Mouse (Mus musculus): ENCODE results near the gene Slc6a6.

Slc6a6 gene

DNA sequence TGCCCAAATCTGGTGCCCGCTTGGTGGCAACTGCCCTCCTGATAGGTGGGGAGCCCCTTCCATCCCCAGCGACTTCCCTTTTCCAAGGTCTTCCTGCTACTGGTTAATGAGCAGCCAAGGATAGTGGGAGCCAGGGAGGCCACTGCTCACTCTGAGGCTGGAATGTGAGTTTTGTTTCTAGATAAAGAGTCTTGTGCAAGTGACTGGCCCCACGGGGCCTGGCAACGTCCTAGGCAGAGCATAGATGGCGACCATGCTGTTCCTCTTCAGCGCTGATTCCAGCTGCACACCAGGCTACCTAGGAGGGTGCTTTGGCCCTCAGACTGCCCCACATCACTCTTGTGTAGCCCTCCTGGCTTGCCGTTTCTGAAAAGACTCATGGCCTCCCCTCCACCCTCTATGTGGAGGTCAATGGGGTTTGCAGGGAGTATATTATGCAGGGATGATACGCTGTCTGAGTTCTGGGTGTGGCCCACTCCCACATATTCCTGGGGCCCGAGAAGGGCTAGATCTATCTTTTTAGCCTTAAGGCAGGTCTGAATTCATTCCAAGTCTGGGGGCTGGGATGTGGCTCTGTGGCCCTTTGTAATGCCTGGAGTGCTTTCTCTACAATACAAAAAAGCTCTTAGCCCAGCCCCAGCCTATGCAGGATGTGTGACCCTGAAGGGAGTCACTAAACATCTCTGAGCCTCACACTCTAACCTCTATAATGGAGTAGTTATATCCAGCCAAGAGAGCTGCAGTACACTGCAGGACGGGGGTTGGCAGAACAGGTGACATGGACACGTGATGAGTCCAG, 17.2 kb downstream of the Slc6a6 start:
- no peak for DNase-seq (ENCODE audit: inconsistent ontology term)

DNA sequence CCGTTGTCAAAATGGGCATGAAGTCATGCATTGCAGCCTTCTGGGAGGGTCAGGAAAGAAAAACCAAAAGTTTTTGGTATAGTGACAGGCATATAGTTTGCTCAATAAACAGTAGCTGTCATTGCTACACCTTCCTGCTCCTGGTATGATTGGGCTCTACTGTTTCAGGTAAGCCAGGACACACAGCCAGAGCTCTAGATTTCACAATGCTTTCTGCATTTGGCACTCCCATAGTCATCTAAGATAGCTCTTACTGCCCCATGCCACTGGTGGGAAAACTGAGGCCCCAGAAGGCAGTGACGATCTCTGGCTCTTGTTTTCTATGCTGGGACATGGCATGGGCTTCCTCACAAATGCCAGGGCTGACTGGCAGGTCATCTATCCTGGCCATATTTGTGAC, 19.6 kb downstream of the Slc6a6 start:
- DNase-seq (ENCODE audit: inconsistent ontology term): no peak

DNA sequence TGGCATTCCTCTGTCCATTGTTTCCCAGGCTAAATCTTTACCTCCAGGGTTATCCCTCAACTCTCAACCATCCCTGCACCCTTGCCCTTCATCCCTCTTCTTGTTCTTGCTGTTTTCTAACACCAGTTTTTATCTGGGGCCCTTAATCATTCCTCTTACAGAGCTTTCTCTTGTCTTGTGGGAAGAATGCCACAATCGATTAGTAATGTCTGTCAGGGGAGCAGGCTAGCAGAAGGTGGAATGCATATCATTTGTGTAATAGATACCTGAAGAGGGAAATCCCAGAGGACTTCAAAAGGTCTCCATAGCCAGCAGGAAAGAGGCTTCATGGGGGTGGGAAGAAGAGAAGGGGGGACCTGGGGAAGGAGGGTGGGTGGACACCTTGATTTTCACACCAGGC, 20.6 kb downstream of the Slc6a6 start:
- DNase-seq (ENCODE audit: inconsistent ontology term): no peak

DNA sequence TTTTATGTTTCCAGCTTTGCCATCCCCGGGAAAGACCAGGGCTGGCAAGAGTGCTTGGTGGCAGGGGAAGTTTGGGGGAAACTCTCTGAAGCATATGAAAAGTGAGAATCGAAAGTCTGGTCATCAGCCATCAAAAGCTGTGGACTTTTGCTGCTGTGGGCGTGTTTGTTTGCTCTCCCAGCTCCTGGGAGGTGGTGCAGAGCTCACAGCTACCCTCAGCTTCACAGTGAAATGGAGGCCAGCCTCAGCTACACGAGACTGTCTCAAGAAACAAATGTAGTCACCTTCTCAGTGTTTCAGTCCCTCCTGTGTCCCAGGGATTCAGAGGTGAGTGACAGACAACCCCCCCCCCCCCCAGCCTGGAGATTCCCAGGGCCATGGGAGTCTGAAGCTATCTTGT, 21.8 kb downstream of the Slc6a6 start:
- DNase-seq (ENCODE audit: inconsistent ontology term): no peak

DNA sequence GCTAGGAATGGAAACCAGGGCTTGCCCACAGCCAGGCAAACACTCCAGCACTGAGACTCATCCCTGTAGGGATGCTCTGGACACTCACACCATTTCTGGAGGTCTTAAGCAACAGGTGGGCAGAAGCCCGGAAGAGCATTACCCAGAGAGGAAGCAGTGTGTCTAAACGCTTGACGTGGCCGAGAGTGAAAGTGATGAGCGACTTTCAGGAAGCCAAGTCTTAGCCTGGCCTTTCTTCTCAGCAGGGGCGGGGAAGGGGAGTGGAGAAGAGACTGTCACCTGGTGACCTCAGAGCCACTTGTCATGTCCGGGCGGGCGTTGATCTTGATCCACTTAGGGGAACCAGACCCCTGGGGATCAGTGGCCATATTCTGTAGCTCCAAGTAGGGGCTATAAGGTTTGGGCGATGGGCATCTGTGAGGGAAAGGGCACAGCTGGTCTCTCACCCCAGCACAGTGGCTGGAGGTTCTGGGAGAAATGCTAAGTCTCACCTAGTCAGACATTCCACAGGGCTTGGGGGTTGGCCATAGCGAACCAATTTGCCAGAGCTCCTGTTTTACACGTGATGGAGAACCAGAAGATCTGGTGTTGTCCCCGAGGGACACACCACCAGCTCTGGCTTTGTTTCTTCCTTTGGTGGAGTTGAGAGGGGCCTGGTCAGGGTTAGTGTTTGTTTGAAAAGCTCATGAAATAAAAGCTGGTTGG, 22.4 kb downstream of the Slc6a6 start:
- DNase-seq (ENCODE audit: inconsistent ontology term): no peak

DNA sequence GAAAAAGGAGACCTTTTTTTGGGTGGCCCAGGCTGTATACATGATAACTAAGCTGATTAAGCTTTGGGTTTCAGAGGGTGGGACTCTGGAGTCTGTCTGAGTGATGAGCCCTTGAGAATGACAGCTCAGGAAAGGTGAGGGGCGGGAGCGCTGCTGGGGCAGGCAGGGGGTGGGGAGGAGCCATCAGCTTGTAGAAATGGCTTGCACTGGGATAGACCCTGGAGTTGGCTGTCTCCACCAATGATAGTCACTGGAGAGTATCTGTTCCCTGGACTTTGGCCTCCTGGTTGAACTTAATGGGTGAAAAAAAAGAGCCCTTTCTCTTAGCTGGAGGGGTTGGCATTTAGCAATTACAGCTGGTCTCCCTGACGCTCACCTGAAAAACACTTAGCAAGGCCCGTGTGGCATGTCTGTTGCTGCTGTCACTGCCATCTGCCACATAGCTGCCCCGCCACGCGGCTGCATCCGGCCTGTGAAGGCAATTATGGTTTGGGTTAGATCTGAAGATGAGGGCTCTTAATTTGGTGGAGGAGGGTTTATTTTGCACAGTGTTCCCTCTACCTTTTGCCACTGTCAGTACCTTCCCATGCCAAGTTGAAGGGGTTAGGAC, 23.5 kb downstream of the Slc6a6 start:
- no peak for DNase-seq (ENCODE audit: inconsistent ontology term)

DNA sequence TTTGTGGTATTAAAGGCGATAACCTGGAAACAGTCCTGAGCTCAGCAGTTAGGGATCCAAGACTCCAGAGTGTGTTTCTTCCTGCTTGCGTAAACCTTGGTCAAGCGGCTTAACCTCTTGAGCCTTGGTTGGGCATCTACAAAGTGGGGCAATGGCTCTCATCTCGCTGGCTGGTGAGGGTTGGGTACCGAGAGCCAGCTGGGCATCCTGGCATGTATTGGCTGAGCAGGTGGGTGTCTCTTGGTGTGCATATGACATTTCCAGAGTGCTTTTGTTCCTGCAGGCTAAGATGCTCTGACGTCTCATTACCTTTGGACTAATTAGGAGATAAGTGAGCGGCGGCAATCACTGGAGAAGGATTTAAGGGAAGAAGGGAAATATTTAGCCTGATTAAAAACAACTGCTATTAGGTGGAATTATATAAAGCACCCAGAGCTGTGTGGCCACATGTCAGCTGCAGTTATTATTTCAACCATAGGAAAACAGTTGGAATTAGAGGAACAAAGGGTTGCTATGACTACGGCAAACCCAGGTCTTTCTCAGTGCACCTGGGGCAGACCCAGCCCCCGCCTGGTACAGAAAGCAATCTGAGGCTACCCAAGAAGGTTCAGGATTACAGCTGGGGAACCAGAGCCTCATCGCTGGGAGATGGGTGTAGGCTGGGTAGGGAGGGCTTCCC, 24.2 kb downstream of the Slc6a6 start:
- no peak for DNase-seq (ENCODE audit: inconsistent ontology term)

DNA sequence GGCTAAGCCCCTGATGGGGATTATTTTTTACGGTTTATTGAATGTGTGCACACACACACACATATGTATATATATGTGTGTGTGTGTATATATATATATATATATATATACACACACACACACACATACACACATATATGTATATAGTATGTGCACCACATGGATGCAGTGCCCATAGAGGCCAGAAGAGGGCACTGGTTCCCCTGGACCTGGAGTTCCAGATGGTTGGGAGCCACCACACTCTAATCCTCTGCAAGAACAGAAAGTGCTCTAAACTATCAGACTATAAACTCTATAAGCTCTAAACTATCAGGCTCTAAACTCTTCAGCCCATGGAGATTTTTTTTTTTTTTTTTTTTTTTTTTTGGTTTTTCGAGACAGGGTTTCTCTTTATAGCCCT, 25.1 kb downstream of the Slc6a6 start:
- no peak for DNase-seq (ENCODE audit: inconsistent ontology term)

DNA sequence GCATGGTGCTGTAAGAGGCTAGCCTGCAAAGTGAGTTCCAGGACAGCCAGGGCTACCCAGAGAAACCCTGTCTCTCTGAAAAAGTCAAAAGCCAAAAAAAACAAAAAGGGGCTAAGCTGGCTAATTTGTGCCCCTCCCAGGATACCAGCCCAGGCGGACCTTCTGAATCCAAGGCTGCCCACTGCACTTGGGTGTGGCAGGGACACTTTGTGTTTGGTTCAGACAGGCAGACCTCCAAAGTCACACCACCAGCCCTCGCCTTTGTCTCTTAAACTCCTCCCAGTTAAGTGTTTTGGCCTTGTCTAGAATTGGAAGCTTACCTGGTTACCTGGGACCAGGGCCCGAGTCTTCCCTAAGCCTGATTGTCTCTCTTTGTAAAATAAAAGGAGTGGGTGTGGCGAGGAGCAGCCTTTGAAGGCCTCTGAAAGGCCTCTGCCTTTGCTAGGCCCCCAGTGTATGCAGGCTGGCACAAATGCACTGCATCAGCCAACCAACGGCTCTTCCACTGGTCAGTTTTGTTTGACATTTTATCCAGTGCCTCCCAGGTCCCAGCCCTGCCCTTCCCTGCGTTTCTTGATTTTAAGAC, 26.6 kb downstream of the Slc6a6 start:
- DNase-seq (ENCODE audit: inconsistent ontology term): no peak

DNA sequence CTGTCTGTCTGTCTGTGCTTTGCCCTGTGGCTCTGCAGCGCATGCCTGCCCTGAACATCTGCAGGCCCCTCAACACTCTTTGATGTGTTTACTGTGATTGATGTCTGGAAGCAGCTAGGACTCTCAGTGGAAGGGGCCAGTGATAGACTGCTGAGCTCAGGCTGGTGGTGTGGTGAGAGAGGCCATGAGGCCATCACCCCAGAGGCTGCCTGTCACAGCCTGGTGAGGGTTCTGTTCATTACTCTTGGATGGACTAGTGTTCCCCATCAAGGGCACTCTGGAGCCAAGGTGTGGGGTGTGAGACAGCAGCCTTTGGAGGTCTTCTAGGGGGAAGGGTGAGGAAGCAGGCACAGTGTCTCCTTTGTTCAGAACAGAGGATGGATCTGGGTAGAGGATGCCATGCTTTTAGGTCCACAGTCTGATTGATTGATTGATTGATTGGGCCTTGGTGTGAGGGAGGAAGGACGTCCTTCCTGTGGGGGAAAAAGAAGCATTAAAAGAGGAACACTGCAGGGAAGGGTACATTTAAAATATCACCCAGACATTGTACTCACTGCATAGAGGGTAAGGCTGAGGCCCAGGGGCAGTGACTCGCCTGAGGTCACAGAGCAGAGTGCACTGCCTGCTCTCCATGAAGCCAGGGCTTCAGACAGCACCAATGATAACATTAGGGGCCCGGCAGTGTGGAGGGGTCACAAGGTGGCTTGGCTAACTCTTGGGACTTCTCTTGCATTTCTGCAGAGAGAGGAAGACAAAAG, 28.4 kb downstream of the Slc6a6 start:
- DNase-seq (ENCODE audit: inconsistent ontology term): no peak

DNA sequence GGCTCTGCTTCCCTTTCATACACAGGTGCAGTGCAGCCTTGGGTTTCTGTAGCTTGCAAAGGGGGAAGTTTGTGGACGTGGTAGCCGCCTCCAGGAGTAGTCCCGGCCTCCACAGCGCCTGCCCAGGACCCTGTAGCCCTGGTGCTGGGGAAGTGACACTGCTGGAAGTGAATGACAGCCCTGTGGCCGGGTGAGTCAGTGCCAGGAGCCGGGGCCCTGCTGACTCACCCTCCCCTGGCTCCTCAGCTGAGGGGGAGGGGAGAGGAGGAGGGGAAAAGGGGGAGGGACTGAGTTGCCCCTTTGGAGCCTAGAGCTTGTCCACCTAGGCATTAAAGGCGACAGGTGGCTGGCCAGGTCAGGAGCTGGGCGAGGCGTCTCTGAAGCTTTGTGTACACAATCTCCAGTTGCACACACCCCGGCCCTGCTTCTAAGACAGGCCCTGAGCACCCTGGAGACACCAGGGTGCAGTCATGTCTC, 29.0 kb downstream of the Slc6a6 start:
- DNase-seq (ENCODE audit: inconsistent ontology term): peak; percentile 87

DNA sequence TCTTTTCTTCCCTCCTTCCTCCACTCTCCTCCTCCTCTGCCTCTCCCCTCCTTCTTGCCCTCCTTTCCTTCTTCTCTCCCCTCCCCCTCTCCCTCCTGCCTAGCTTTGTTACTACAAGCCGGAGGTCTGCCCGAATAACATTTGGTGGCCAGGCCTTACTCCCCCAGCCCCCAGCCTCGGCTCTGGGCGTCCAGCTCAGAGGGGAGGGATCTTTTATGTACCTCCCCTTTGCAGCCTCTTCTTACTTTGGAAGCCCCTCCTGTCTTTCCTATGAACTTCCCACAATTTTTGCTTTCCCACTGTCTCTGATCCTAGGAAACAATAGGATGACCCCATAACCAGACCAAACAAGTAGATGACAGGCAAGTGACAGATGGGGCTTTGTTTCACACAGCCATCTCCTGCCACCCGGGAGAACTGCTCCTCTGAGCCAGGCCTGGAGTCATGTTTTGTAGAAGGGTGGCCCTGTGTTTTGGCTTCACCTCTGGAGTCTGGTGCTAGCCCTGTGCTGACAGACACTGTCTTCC, 29.6 kb downstream of the Slc6a6 start:
- no peak for DNase-seq (ENCODE audit: inconsistent ontology term)

DNA sequence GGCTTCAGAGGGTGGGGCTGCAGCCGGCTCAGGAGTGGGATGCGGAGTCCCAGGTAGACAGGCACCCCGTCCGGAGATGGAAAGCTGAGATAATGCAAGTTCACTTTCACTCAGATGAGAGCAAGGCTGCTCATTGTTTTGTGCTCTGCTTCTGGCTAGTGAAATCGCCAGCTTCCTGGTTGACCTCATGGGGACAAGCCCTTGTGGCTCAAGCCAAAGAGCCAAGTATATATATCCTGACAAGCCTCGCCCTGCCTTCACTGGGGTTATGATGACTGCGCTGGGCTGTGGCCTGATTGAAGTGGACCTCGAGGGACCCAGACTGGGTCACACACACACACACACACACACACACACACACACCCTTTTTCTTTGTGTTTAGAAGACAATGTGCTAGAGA, 31.2 kb downstream of the Slc6a6 start:
- no peak for DNase-seq (ENCODE audit: inconsistent ontology term)

DNA sequence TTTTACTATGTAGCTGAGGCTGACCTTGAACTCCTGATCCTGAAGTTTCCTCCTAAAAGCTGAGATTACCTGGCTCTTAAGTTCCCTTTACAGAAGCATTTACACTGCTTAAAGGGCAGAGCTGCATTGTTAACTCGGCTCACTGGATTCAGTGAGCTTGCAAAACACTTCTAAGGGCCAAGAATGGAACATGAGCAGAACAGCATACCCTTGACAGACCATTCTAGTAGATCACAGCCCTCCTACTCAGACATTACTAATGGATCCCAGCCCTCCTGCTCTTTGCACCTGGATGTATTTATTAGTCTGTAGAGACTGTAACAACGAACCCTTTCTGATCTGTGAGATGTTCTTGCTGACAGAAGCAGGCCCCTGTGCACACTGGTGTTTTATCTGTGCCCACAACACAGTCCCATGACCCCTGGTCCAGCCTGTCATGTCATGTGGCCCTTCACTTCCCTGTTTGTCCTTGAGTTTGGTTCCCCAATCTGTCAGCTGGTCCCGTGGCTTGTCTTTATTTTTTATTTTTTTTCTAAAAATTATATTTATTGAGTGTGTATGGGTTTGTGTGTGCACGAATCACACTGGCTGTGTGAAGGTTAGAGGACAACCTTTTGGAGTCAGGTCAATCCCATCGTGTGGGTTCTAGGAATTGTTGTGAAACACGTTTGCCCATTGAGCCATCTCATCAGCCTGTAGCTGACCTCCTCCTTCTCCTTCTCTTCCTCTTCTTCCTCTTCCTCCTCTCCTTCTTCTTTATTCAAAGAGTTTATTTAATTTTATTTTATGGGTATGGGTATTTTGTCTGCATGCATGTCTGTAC, 32.3 kb downstream of the Slc6a6 start:
- no peak for DNase-seq (ENCODE audit: inconsistent ontology term)

DNA sequence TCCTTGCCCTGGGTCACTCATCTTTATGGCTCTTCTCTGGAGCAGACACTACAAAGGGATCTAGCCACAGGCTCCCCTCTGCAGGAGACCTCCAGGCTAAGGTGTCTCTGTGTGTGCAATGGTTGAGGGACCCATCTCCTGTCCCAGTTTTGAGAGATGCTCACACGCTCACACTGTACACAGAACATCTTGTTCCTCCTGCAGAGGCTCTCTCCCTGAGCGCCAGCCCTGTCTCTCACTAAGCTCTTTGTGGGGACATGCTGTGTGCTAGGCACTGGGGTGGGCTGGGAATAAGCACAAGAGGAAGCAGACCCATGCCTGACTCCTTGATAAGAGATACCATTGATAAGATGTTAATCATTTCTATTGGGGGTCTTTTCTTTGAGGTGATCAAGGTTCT, 34.2 kb downstream of the Slc6a6 start:
- DNase-seq (ENCODE audit: inconsistent ontology term): no peak

DNA sequence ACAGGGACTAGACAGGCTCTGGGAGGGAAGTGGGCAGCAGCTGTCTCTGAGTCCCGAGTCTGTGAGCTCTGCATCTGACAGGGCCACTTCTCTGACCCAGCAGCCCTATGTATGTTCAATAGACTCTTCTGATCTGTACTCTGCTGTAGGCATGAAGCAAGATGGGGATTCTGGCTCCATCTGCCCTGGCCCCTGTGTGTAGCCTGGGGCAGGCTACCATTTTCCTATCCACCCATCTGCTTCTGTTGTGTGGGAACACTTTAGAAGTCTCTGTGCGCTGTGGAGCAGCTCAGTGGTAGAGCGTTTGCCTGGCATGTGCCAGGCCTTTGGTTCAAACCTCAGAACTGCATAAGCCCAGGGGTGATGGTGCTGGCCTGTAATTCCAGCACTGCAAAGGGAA, 34.8 kb downstream of the Slc6a6 start:
- DNase-seq (ENCODE audit: inconsistent ontology term): no peak

DNA sequence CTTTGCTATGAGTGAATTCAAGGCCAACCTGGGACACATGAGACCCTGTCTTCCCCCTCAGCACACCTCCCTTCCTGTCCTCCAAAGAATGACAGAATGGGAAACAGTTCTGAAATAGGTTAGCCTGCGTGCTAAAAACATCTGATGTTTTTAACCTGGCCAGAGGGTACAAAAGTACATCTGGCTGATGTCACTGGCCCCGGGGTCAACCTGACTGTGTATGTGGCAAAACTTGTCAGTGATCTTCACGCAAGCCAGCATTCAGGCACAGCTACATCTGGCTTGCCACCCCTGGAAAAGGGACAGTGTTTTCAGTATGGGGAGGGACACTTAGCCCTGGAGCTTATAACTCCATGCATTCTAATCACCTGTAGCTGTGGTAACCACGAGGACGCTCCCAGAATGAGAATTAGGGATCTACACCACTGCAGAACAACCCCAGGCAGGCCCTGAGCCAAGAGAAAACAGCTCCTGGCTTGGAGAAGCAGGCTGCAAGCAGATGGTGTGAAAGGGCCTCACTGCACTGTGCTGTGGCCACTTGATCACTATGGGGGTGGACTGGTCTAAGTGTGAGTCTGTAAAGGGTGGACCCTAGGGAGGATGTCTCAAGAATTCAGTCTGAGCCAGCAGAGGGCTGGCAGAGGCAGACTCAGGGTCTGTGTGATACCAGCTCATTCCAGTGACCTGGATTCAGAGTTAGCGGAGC, 35.3 kb downstream of the Slc6a6 start:
- no peak for DNase-seq (ENCODE audit: inconsistent ontology term)

DNA sequence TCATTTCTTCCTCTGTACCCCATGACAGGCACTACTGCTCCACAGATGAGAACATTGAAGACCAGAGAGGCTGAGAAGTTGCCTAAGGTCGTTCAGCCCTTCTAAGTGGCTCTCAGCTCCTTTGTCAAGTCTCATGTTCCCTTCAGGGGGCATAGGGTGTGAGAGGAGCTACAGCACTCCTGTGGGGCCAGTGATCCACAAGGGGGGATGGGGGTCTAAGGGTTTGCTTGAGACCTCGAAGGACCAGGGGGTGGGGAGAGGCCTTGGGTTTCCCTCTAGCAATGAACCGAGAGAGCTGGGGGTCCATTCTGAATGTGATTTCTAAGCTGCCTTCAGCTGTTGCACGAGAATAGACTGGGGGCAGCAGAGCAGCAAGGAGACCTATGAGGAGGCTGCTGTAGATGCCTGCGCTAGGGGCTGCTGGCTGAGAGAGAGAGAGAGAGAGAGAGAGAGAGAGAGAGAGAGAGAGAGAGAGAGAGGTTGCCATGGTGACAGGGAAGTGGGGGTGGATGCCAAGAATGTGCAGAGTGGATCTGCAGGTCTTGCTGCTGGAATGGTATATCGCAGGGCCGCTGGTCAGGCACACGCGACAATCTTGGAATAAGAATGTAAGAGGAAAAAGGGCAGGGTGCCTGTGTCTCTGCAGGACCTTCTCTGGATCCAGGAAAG, 36.1 kb downstream of the Slc6a6 start:
- DNase-seq (ENCODE audit: inconsistent ontology term): peak; percentile 72
